Mouse (Mus musculus): ENCODE measurements at regions not wholly inside any gene's neighbourhood (a gene's known extent, or its start where the extent isn't known, plus 50 kb on each side); places are given as distances from the start of the nearest gene placed in this dataset.

GRCm38 (mm10) chr5:119427511-119428019 lies 242.9 kb upstream of the Tbx3 start:
- Histone ChIP-seq H3K4me1 (ENCODE audit: insufficient read depth) (no peaks in the 10 kb centered on the region), H3K36me3 (replicated peaks; ENCODE audit: insufficient read depth, low read length) (no peaks in the 10 kb centered on the region), H3K27ac (ENCODE audit: low read depth) (no peak overlapping the region), H3K9me3 (ENCODE audit: low read length) (no peaks in the 10 kb centered on the region), H3K4me3 (ENCODE audit: low read depth, low read length) (no peak overlapping the region), H3K4me2 (ENCODE audit: low read depth, low read length) (no peak overlapping the region), H3K9ac (replicated peaks) (no peak overlapping the region), H3K27me3 (ENCODE audit: insufficient read depth, low read length) (no peaks in the 10 kb centered on the region)
- no peak for DNase-seq
- TF ChIP-seq CTCF (IDR thresholded peaks at IDR 0.05; ENCODE audit: low read depth) = no peak
- no peak for TF ChIP-seq EP300 (IDR thresholded peaks at IDR 0.05; ENCODE audit: low read depth)
- no peak for ATAC-seq
- 72% methylated on average over 12 of the region's 12 CpGs for WGBS (ENCODE audit: insufficient replicate concordance)

GRCm38 (mm10) chr5:119431271-119431756 lies 239.2 kb upstream of the Tbx3 start:
- 69% methylated on average over 9 of the region's 9 CpGs for WGBS (ENCODE audit: insufficient replicate concordance)
- no peak for TF ChIP-seq CTCF (IDR thresholded peaks at IDR 0.05; ENCODE audit: low read depth)
- no peak for DNase-seq

GRCm38 (mm10) chr5:119434572-119434971 lies 235.9 kb upstream of the Tbx3 start:
- no peak for ATAC-seq
- H3K9ac ChIP-seq (replicated peaks) = no peak overlapping the region
- no peaks in the 10 kb centered on the region for H3K9me3 ChIP-seq (ENCODE audit: low read length)
- no peaks in the 10 kb centered on the region for H3K27me3 ChIP-seq (ENCODE audit: insufficient read depth, low read length)
- no peak for DNase-seq
- no peaks in the 10 kb centered on the region for H3K4me1 ChIP-seq (ENCODE audit: insufficient read depth)
- no peak overlapping the region for H3K4me3 ChIP-seq (ENCODE audit: low read depth, low read length)
- no peak for TF ChIP-seq EP300 (IDR thresholded peaks at IDR 0.05; ENCODE audit: low read depth)
- TF ChIP-seq CTCF (IDR thresholded peaks at IDR 0.05; ENCODE audit: low read depth) = no peak
- no peak overlapping the region for H3K27ac ChIP-seq (ENCODE audit: low read depth)
- no peak overlapping the region for H3K4me2 ChIP-seq (ENCODE audit: low read depth, low read length)
- WGBS (ENCODE audit: insufficient replicate concordance) = 62% methylated on average over 7 of the region's 7 CpGs
- H3K36me3 ChIP-seq (replicated peaks; ENCODE audit: insufficient read depth, low read length) = no peaks in the 10 kb centered on the region

More at GRCm38 (mm10) chr5:119431271-119431756, 239.2 kb upstream of the Tbx3 start:
- Histone ChIP-seq H3K4me1 (ENCODE audit: insufficient read depth) (no peaks in the 10 kb centered on the region), H3K27ac (ENCODE audit: low read depth) (no peak overlapping the region), H3K9ac (replicated peaks) (no peak overlapping the region), H3K36me3 (replicated peaks; ENCODE audit: insufficient read depth, low read length) (no peaks in the 10 kb centered on the region), H3K27me3 (ENCODE audit: insufficient read depth, low read length) (no peaks in the 10 kb centered on the region), H3K4me2 (ENCODE audit: low read depth, low read length) (no peak overlapping the region), H3K4me3 (ENCODE audit: low read depth, low read length) (no peak overlapping the region), H3K9me3 (ENCODE audit: low read length) (no peaks in the 10 kb centered on the region)
- no peak for ATAC-seq

- ATAC-seq = no peak
- TF ChIP-seq EP300 (IDR thresholded peaks at IDR 0.05; ENCODE audit: low read depth) = no peak
- no peak for TF ChIP-seq CTCF (IDR thresholded peaks at IDR 0.05; ENCODE audit: low read depth)
- Histone ChIP-seq H3K4me2 (ENCODE audit: low read depth, low read length) (no peak overlapping the region), H3K27me3 (ENCODE audit: insufficient read depth, low read length) (no peaks in the 10 kb centered on the region), H3K4me3 (ENCODE audit: low read depth, low read length) (no peak overlapping the region), H3K27ac (ENCODE audit: low read depth) (no peak overlapping the region), H3K9ac (replicated peaks) (no peak overlapping the region), H3K4me1 (ENCODE audit: insufficient read depth) (no peaks in the 10 kb centered on the region), H3K9me3 (ENCODE audit: low read length) (no peaks in the 10 kb centered on the region), H3K36me3 (replicated peaks; ENCODE audit: insufficient read depth, low read length) (no peaks in the 10 kb centered on the region)
- no peak for DNase-seq
- WGBS (ENCODE audit: insufficient replicate concordance) = 86% methylated on average over 4 of the region's 4 CpGs
Observed at GRCm38 (mm10) chr5:119448494-119448893, 222.0 kb upstream of the Tbx3 start.

GRCm38 (mm10) chr5:119449166-119449565 lies 221.3 kb upstream of the Tbx3 start:
- Histone ChIP-seq H3K9me3 (ENCODE audit: low read length) (no peaks in the 10 kb centered on the region), H3K4me2 (ENCODE audit: low read depth, low read length) (no peak overlapping the region), H3K27ac (ENCODE audit: low read depth) (no peak overlapping the region), H3K36me3 (replicated peaks; ENCODE audit: insufficient read depth, low read length) (no peaks in the 10 kb centered on the region), H3K4me1 (ENCODE audit: insufficient read depth) (no peaks in the 10 kb centered on the region), H3K4me3 (ENCODE audit: low read depth, low read length) (no peak overlapping the region), H3K27me3 (ENCODE audit: insufficient read depth, low read length) (no peaks in the 10 kb centered on the region), H3K9ac (replicated peaks) (no peak overlapping the region)
- WGBS (ENCODE audit: insufficient replicate concordance) = 52% methylated on average over 7 of the region's 7 CpGs
- ATAC-seq (no peak), DNase-seq (peak; percentile 30)
- TF ChIP-seq CTCF (IDR thresholded peaks at IDR 0.05; ENCODE audit: low read depth) (no peak), EP300 (IDR thresholded peaks at IDR 0.05; ENCODE audit: low read depth) (no peak)

- H3K27ac ChIP-seq (ENCODE audit: low read depth) = no peak overlapping the region
- no peaks in the 10 kb centered on the region for H3K27me3 ChIP-seq (ENCODE audit: insufficient read depth, low read length)
- no peak overlapping the region for H3K9ac ChIP-seq (replicated peaks)
- 78% methylated on average over 3 of the region's 3 CpGs for WGBS (ENCODE audit: insufficient replicate concordance)
- H3K4me2 ChIP-seq (ENCODE audit: low read depth, low read length) = no peak overlapping the region
- no peaks in the 10 kb centered on the region for H3K4me1 ChIP-seq (ENCODE audit: insufficient read depth)
- no peak overlapping the region for H3K4me3 ChIP-seq (ENCODE audit: low read depth, low read length)
- no peak for TF ChIP-seq CTCF (IDR thresholded peaks at IDR 0.05; ENCODE audit: low read depth)
- TF ChIP-seq EP300 (IDR thresholded peaks at IDR 0.05; ENCODE audit: low read depth) = no peak
- no peak for DNase-seq
- H3K9me3 ChIP-seq (ENCODE audit: low read length) = no peaks in the 10 kb centered on the region
- H3K36me3 ChIP-seq (replicated peaks; ENCODE audit: insufficient read depth, low read length) = no peaks in the 10 kb centered on the region
- ATAC-seq = no peak
Observed at GRCm38 (mm10) chr5:119459751-119460150, 210.7 kb upstream of the Tbx3 start.
